Mouse (Mus musculus) layer of hippocampus, adult 8-10 months (tissue): ENCODE data around the gene Loxl1. TPM values are rescaled to one million over a fixed set of nuclear protein-coding genes. Genes with fewer than 3 reads are reported as not detected.

Experiments
- DNase-seq, 2 experiments: peaks; one replicate each; pipeline ENCODE4 v3.0.0; 2022; ENCODE audit warnings: low spot score in 2 of 2
- total RNA-seq, 4 experiments: library from RNA; stranded (reverse); gene quantifications; 2 replicates each; pipeline ENCODE4 v1.2.4; 2022

The Loxl1 gene
- total RNA-seq, 4 experiments from 2014 or later = 2.6 to 4.2 (median 3.0) TPM

GRCm38 (mm10) chr9:58312196-58312943 lies 616 bp downstream of the Loxl1 start:
- DNase-seq = no peak

- DNase-seq = no peak
These were observed 1.6 kb downstream of the Loxl1 start for GRCm38 (mm10) chr9:58311191-58311910.

- DNase-seq = no peak
These were observed 2.8 kb downstream of the Loxl1 start for GRCm38 (mm10) chr9:58310043-58310660.

GRCm38 (mm10) chr9:58308395-58308794 lies 4.6 kb downstream of the Loxl1 start:
- peak; percentile 38 to 59 for DNase-seq

- no peak for DNase-seq
These were observed 7.3 kb downstream of the Loxl1 start for GRCm38 (mm10) chr9:58305686-58306085.

GRCm38 (mm10) chr9:58303599-58304271 lies 9.3 kb downstream of the Loxl1 start:
- no peak for DNase-seq

- DNase-seq = no peak
These were observed 9.9 kb downstream of the Loxl1 start for GRCm38 (mm10) chr9:58303115-58303514.

- DNase-seq = no peak
These were observed 13.6 kb downstream of the Loxl1 start for GRCm38 (mm10) chr9:58299356-58299799.

- no peak for DNase-seq
These were observed 15.0 kb downstream of the Loxl1 start for GRCm38 (mm10) chr9:58297961-58298477.

GRCm38 (mm10) chr9:58297065-58297464 lies 15.9 kb downstream of the Loxl1 start:
- DNase-seq = no peak

GRCm38 (mm10) chr9:58295766-58296361 lies 17.1 kb downstream of the Loxl1 start:
- DNase-seq = no peak

- no peak for DNase-seq
These were observed 17.6 kb downstream of the Loxl1 start for GRCm38 (mm10) chr9:58295345-58295744.

- no peak for DNase-seq
These were observed 18.5 kb downstream of the Loxl1 start for GRCm38 (mm10) chr9:58294527-58294926.

- no peak for DNase-seq
These were observed 23.1 kb downstream of the Loxl1 start for GRCm38 (mm10) chr9:58289901-58290300.

GRCm38 (mm10) chr9:58289090-58289489 lies 23.9 kb downstream of the Loxl1 start:
- no peak for DNase-seq

GRCm38 (mm10) chr9:58283431-58283830 lies 29.6 kb downstream of the Loxl1 start:
- no peak for DNase-seq

GRCm38 (mm10) chr9:58281597-58281996 lies 31.4 kb downstream of the Loxl1 start:
- no peak for DNase-seq

GRCm38 (mm10) chr9:58280259-58281109 lies 32.5 kb downstream of the Loxl1 start:
- DNase-seq = peak; percentile 43 to 46

GRCm38 (mm10) chr9:58279780-58280179 lies 33.2 kb downstream of the Loxl1 start:
- no peak for DNase-seq
